Mouse (Mus musculus): ENCODE data around the gene Fmnl2.

DNA sequence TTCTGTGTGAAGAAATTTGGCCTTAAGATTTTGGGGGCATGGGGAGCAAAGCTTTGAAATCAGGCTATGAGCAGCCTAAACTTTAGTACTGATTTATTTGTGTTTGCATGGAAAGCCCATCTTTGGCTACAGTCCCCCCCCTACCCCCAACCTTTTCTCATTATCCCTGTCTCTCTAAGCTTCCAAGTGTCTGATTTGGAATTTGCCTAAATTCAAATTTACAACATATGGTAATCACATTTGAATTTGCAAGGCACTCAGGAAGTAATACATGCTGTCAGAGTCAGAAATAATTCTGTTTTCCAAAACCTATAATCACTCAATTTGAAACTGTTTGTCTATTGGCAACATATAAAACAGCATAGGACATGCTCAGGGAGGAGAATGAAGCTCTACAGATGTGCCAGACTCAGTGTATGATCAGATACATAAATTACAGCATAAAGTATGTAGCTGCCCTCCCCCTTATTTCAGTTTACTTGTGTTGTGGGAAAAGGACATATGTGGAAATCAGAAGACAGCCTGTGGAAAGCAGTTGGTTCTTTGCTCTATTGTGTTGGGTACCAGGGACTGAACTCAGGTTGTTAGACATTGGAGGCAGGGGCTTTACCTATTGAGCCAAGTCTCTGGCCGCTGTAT is 190.2 kb downstream of the Fmnl2 start:
- TF ChIP-seq CTCF (IDR thresholded peaks at IDR 0.05; ENCODE audit: low read depth) (no peak), EP300 (optimal IDR thresholded peaks at IDR 0.05) (no peak)
